Mouse (Mus musculus) kidney, embryonic 16.5 days (tissue): ENCODE data around the gene Frmd4a. TPM values are rescaled to one million over a fixed set of nuclear protein-coding genes. Genes with fewer than 3 reads are reported as not detected.

Experiments
- ATAC-seq: fragments of 200-750 bp; cut with Nextera tagmentation; 2 replicates; pipeline ENCODE4 v1.8.0; 2017; ENCODE audit warnings: moderate TSS enrichment; ENCODE audit not compliant: low FRiP score, low TSS enrichment
- H3K27ac ChIP-seq: fragments of 300-500 bp; sonication (generic); 2 replicates; pipeline ENCODE4 v1.5.1; 2014; ENCODE audit warnings: low read length
- H3K27me3 ChIP-seq: fragments of 300-500 bp; sonication (generic); 2 replicates; pipeline ENCODE4 v1.6.1; 2014; ENCODE audit warnings: low read length, control low read depth, mixed read lengths; ENCODE audit not compliant: insufficient read depth
- H3K36me3 ChIP-seq: fragments of 300-500 bp; sonication (generic); 2 replicates; pipeline ENCODE4 v1.6.1; 2014; ENCODE audit warnings: low read length, control low read depth, mixed read lengths; ENCODE audit not compliant: insufficient read depth
- H3K4me1 ChIP-seq: fragments of 300-500 bp; sonication (generic); 2 replicates; pipeline ENCODE4 v1.6.1; 2014; ENCODE audit warnings: low read length, control low read depth, mixed read lengths; ENCODE audit not compliant: insufficient read depth
- H3K4me2 ChIP-seq: fragments of 300-500 bp; sonication (generic); replicated peaks from 2 replicates; pipeline ENCODE4 v1.6.1; 2014; ENCODE audit warnings: low read depth, low read length
- H3K4me3 ChIP-seq: fragments of 300-500 bp; sonication (generic); 2 replicates; pipeline ENCODE4 v1.5.1; 2014; ENCODE audit warnings: mild to moderate bottlenecking, low read length
- H3K9ac ChIP-seq: fragments of 300-500 bp; sonication (generic); replicated peaks from 2 replicates; pipeline ENCODE4 v1.6.1; 2014; ENCODE audit warnings: low read length
- H3K9me3 ChIP-seq: fragments of 300-500 bp; sonication (generic); 2 replicates; pipeline ENCODE4 v1.6.1; 2016; ENCODE audit warnings: low read length, control low read depth
- WGBS: fragments of 180-500 bp; shearing (Covaris S2); extraction: QIAGEN DNeasy Blood & Tissue Kit; methylation state at CpG from one replicate; pipeline ENCODE4 v1.1.7; 2014; 5-methylcytosine and 5-hydroxymethylcytosine counted together
- polyA plus RNA-seq: library from polyadenylated mRNA; unstranded; fragments of >200 nt; fragmentation: Nextera tagmentation; extraction: Ambion mirVana; gene quantifications from 2 replicates; pipeline ENCODE4 v1.2.1, GENCODE M21; 2015

The Frmd4a gene
- polyA plus RNA-seq, 1 experiment from 2014 or later, result 31.2 TPM

- Histone ChIP-seq H3K4me1 (peaks cover 12% of the 10 kb centered on the region), H3K9ac (no peak overlapping the region), H3K9me3 (no peaks in the 10 kb centered on the region), H3K4me3 (no peak overlapping the region), H3K27me3 (no peaks in the 10 kb centered on the region), H3K4me2 (no peak overlapping the region), H3K27ac (no peak overlapping the region), H3K36me3 (no peaks in the 10 kb centered on the region)
- no peak for ATAC-seq
- 45% methylated on average over 3 of the region's 3 CpGs for WGBS
These were observed 330.3 kb downstream of the Frmd4a start for GRCm38 (mm10) chr2:4347782-4348181.

GRCm38 (mm10) chr2:4348509-4348908 lies 331.0 kb downstream of the Frmd4a start:
- Histone ChIP-seq H3K36me3 (no peaks in the 10 kb centered on the region), H3K27me3 (no peaks in the 10 kb centered on the region), H3K4me1 (peaks cover 12% of the 10 kb centered on the region), H3K4me3 (no peak overlapping the region), H3K4me2 (no peak overlapping the region), H3K9me3 (no peaks in the 10 kb centered on the region), H3K27ac (no peak overlapping the region), H3K9ac (no peak overlapping the region)
- 79% methylated on average over 5 of the region's 5 CpGs for WGBS
- ATAC-seq, result no peak

- Histone ChIP-seq H3K9ac (no peak overlapping the region), H3K27me3 (no peaks in the 10 kb centered on the region), H3K4me2 (no peak overlapping the region), H3K27ac (no peak overlapping the region), H3K4me3 (no peak overlapping the region), H3K9me3 (no peaks in the 10 kb centered on the region), H3K36me3 (no peaks in the 10 kb centered on the region), H3K4me1 (0 out of 2 replicates have a peak, but pooled peaks cover 2% of the 10 kb centered on the region)
- 89% methylated on average over 7 of the region's 7 CpGs for WGBS
- ATAC-seq, result no peak
These were observed 339.4 kb downstream of the Frmd4a start for GRCm38 (mm10) chr2:4356812-4357384.

- Histone ChIP-seq H3K27me3 (no peaks in the 10 kb centered on the region), H3K4me1 (peaks cover 8% of the 10 kb centered on the region; the same call in 1 of the 2 replicates), H3K9me3 (no peaks in the 10 kb centered on the region), H3K4me2 (no peak overlapping the region), H3K27ac (no peak overlapping the region), H3K36me3 (no peaks in the 10 kb centered on the region), H3K9ac (no peak overlapping the region), H3K4me3 (no peak overlapping the region)
- WGBS, result 46% methylated on average over 9 of the region's 9 CpGs
- no peak for ATAC-seq
These were observed 344.7 kb downstream of the Frmd4a start for GRCm38 (mm10) chr2:4361981-4362834.

- Histone ChIP-seq H3K9ac (no peak overlapping the region), H3K4me2 (no peak overlapping the region), H3K27ac (no peak overlapping the region), H3K27me3 (no peaks in the 10 kb centered on the region), H3K4me1 (peaks cover 8% of the 10 kb centered on the region; the same call in 1 of the 2 replicates), H3K4me3 (no peak overlapping the region), H3K36me3 (no peaks in the 10 kb centered on the region), H3K9me3 (no peaks in the 10 kb centered on the region)
- WGBS, result 79% methylated on average over 4 of the region's 4 CpGs
- no peak for ATAC-seq
These were observed 347.4 kb downstream of the Frmd4a start for GRCm38 (mm10) chr2:4364908-4365307.

GRCm38 (mm10) chr2:4368544-4368943 lies 351.0 kb downstream of the Frmd4a start:
- Histone ChIP-seq H3K4me2 (no peak overlapping the region), H3K36me3 (no peaks in the 10 kb centered on the region), H3K27me3 (no peaks in the 10 kb centered on the region), H3K9me3 (no peaks in the 10 kb centered on the region), H3K27ac (no peak overlapping the region), H3K9ac (no peak overlapping the region), H3K4me3 (no peak overlapping the region), H3K4me1 (no peaks in the 10 kb centered on the region)
- 88% methylated on average over 6 of the region's 6 CpGs for WGBS
- ATAC-seq, result no peak

- H3K4me1 ChIP-seq, result no peaks in the 10 kb centered on the region
- H3K27ac ChIP-seq, result no peak overlapping the region
- no peak overlapping the region for H3K9ac ChIP-seq
- H3K36me3 ChIP-seq, result no peaks in the 10 kb centered on the region
- WGBS, result 82% methylated on average over 7 of the region's 7 CpGs
- H3K9me3 ChIP-seq, result no peaks in the 10 kb centered on the region
- H3K27me3 ChIP-seq, result no peaks in the 10 kb centered on the region
- H3K4me2 ChIP-seq, result no peak overlapping the region
- no peak overlapping the region for H3K4me3 ChIP-seq
- no peak for ATAC-seq
These were observed 353.0 kb downstream of the Frmd4a start for GRCm38 (mm10) chr2:4370499-4370898.

- Histone ChIP-seq H3K27ac (no peak overlapping the region), H3K9ac (no peak overlapping the region), H3K9me3 (no peaks in the 10 kb centered on the region), H3K4me1 (no peaks in the 10 kb centered on the region), H3K4me3 (no peak overlapping the region), H3K4me2 (no peak overlapping the region), H3K27me3 (no peaks in the 10 kb centered on the region), H3K36me3 (no peaks in the 10 kb centered on the region)
- ATAC-seq, result no peak
- WGBS, result 100% methylated on average over 1 of the region's 1 CpGs
These were observed 353.8 kb downstream of the Frmd4a start for GRCm38 (mm10) chr2:4371341-4371740.

GRCm38 (mm10) chr2:4378844-4379243 lies 361.3 kb downstream of the Frmd4a start:
- no peaks in the 10 kb centered on the region for H3K36me3 ChIP-seq
- WGBS, result 87% methylated on average over 3 of the region's 3 CpGs
- no peaks in the 10 kb centered on the region for H3K4me1 ChIP-seq
- no peak overlapping the region for H3K9ac ChIP-seq
- no peak overlapping the region for H3K4me3 ChIP-seq
- H3K4me2 ChIP-seq, result no peak overlapping the region
- H3K27ac ChIP-seq, result no peak overlapping the region
- no peaks in the 10 kb centered on the region for H3K9me3 ChIP-seq
- H3K27me3 ChIP-seq, result no peaks in the 10 kb centered on the region
- ATAC-seq, result no peak

- Histone ChIP-seq H3K4me2 (no peak overlapping the region), H3K27me3 (no peaks in the 10 kb centered on the region), H3K4me1 (no peaks in the 10 kb centered on the region), H3K9ac (no peak overlapping the region), H3K9me3 (no peaks in the 10 kb centered on the region), H3K4me3 (no peak overlapping the region), H3K36me3 (no peaks in the 10 kb centered on the region), H3K27ac (no peak overlapping the region)
- ATAC-seq, result no peak
- 89% methylated on average over 6 of the region's 6 CpGs for WGBS
These were observed 362.9 kb downstream of the Frmd4a start for GRCm38 (mm10) chr2:4380435-4380834.
